Mouse (Mus musculus): Measurements from ENCODE around the gene Rora.

The Rora gene

DNA sequence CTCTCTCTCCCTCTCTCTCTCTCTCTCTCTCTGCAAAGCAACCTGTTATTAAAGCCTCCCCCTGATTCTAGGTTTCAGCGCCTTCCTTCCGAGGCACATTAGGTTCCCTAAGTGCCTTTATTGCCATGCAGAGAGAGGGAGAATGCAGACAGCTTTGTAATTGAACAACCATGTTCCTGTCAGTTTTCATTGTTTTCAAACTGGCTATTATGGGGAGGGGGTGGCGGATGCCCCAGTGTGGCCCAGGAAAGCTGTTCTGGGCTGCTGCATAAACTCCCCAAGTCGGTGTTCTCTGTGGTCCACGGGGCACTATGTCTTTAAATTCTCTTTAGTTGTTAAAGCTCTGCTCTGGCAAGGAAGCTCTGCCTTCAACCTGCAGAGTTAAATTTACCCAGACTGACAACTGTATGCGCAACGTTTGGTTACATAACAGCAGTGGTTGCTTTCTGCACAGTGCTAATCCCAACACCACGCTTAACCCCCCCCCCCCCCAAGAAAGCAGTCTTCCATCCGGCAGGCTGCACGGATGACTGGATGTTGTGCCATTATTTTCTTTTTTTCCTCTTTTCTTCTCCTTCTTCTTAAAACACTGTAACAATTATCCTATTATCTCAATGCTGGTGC, 33.8 kb downstream of the Rora start:
- in situ Hi-C loops (cut with MboI; ENCODE audit: unreplicated experiment in 2 of 2), result no loop called here

DNA sequence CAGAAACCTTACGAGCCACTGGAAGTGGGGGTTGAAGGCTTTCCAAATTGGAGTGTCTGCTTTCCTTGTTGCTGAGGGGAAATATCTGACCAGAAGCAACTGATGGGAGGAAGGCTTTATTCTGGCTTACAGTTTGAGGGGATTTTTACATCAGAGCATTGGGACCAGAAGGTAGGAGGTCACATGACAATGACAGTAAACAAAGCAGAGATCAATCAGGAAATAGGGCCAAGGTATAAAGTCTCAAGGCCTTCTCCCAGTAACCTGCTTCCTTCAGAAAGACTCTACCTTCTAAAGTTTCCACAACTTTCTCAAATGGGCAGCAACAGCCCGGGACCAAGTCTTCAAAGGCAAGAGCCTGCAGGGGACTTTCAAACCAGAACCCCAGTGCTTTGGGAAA, 34.6 kb downstream of the Rora start:
- in situ Hi-C loops (cut with MboI; ENCODE audit: unreplicated experiment in 2 of 2), result no loop called here

- in situ Hi-C loops (cut with MboI; ENCODE audit: unreplicated experiment in 2 of 2), result no loop called here
Observed at GRCm38 (mm10) chr9:68689351-68689750, 35.8 kb downstream of the Rora start.

DNA sequence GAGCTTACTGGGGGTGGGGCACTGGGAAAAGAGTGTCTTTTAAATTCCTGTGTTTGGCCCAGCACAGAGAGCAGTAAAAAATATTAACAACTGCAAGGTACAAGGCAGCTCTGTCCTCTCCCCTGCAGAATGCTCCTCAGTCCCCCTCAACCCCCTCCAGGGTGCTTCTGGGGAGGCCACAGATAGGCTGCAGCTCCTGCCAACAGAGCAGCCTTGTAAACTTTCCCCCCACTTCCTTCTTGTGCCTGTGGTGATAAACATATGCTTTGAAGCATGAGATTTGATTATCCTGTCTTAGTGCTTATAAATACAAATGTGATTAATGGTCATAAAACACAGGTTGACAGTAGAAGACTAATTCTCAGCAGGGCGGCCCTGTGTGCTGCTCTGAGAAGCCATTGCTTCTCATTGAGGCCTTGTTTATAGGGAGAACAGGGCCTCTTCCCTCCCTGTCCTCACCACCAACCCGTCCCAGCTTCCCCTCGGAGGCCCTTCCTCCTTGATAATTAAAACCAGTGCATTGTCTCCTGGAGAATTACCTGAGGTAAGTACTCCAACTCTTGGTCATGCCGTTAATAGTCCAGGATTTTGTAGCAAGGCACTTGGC, 41.4 kb downstream of the Rora start:
- in situ Hi-C loops (cut with MboI; ENCODE audit: unreplicated experiment in 2 of 2), result no loop called here

DNA sequence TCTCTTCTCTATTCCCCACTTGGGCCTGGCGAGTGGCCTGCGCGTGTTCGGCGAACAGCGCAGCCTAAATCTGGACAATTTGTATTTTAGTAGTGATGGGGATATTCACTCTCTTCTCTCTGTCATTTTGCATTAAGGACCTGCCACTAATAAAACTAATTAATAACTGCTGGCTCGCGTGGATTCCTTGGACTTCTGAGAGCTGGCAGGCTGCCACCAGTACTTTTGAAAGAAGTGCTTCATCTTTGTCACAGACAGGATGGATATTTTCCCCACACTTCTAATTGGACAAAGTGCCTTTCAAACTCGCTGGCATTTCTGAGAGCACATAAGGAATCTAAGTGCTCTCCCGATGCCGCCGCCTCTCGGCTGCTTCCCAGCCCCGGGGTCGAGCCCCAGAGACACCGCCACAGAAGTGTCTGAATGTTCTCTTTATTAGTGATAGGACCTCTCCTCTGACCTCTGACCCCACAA, 41.9 kb downstream of the Rora start:
- in situ Hi-C loops (cut with MboI; ENCODE audit: unreplicated experiment in 2 of 2), result no loop called here

- in situ Hi-C loops (cut with MboI; ENCODE audit: unreplicated experiment in 2 of 2), result no loop called here
Observed at GRCm38 (mm10) chr9:68696425-68696956, 42.9 kb downstream of the Rora start.

GRCm38 (mm10) chr9:68699341-68699740, 45.8 kb downstream of the Rora start:
- in situ Hi-C loops (cut with MboI; ENCODE audit: unreplicated experiment in 2 of 2), result no loop called here

DNA sequence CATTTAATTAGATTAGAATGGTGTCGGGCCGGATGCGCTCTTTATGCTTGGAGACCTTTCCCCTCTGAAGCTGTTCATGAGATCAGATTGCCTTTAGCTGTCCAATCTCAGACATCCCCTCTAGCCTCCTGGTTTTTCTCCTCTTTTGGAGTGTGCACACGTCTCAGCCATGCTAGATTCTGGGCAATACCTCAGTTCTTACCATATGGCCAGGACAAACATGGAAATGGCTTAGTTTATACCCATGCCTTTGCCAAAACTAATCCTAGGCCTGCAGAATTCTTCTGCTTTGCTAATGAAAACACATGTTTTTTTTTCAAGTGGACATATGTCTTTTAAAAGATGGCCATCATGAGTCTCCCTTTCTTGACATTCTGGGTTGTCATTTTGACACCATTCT, 46.3 kb downstream of the Rora start:
- in situ Hi-C loops (cut with MboI; ENCODE audit: unreplicated experiment in 2 of 2), result loop anchor here in 1 of 2 experiments (25.0 kb wide), 1 partner anchor 888 kb away; no protein-coding TSS in a partner anchor

DNA sequence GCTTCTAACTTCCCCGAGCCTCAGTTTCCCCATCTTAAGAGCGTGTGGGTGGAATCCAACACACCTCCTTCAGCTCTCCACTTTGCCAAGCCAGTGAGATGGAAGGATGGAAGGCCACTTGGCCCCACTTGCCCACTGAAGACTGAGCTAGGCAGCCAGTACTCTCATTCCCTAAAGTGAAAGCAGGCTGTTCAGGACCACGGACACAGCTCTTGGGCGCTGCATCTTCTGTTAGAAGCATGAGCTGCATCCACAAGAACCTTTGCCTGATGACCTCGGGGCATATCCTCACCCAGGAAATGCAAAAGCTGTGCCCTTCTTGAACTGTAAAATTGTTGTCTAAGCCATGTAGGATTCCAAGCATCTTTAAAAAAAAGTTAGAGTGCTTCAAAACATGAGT, 54.0 kb downstream of the Rora start:
- in situ Hi-C loops (cut with MboI; ENCODE audit: unreplicated experiment in 2 of 2), result loop anchor here in 1 of 2 experiments (25.0 kb wide), 1 partner anchor 895 kb away; no protein-coding TSS in a partner anchor

- in situ Hi-C loops (cut with MboI; ENCODE audit: unreplicated experiment in 2 of 2), result loop anchor here in 1 of 2 experiments (25.0 kb wide), 1 partner anchor 897 kb away; no protein-coding TSS in a partner anchor
Observed at GRCm38 (mm10) chr9:68709232-68709631, 55.6 kb downstream of the Rora start.

DNA sequence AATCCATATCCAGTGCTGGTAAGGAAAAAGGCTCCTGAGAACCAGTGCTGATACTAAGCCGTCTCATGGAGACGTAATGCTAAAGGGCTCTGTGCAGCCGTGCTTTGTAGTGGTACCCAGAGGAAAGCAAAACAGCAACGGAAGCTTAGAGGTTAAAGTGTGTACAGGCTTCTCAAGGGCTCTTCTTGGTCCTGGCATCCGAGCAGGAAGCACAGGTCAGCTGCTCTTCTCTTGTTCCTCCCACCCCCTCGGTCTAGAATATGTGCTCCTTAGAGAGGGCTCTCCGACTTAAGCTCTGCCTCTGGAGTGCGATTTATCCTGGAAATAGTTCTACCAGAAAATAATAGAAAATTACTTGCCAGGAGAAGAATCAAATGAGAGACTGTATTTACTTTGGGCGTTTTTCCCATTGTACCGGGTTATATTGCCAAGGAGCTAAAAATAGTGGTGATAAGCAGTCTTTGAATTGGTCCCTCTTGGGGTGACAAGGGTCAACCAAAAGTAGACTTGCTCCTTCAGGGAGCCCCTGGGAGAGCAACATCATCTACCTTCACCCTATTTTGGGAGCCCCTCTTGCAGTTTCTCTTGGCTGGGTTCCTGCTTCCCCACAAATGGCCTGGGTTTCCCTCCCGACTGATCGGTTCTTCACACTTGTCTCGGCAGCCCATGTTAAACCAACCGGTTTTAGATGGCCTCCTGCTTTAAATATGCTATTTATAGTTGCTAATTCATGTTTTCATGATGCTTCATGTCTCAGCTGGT, 57.5 kb downstream of the Rora start:
- in situ Hi-C loops (cut with MboI; ENCODE audit: unreplicated experiment in 2 of 2), result loop anchor here in 1 of 2 experiments (25.0 kb wide), 1 partner anchor 899 kb away; no protein-coding TSS in a partner anchor

DNA sequence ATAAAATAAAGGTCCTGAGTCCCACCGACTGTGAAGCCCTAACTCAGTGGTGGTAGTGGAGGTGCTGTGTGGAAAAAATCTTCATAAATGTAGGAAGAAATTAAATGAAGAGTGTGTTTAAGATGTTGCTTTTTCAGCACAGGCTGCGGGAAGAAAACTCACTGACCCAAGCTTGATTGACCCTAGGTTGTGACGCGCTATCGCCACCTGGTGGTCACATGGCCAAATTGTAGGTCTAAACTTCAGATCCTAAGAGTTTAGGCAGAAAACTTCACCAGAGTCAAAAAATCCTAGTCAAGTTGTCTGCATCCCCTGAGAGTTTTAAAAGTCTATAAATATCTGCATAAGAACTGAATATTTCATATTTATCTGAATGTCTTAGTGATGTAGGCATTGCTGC, 63.4 kb downstream of the Rora start:
- in situ Hi-C loops (cut with MboI; ENCODE audit: unreplicated experiment in 2 of 2), result loop anchor here in 1 of 2 experiments (25.0 kb wide), 1 partner anchor 905 kb away; no protein-coding TSS in a partner anchor

- in situ Hi-C loops (cut with MboI; ENCODE audit: unreplicated experiment in 2 of 2), result loop anchor here in 1 of 2 experiments (25.0 kb wide), 1 partner anchor 906 kb away; no protein-coding TSS in a partner anchor
Observed at GRCm38 (mm10) chr9:68718427-68718826, 64.8 kb downstream of the Rora start.

DNA sequence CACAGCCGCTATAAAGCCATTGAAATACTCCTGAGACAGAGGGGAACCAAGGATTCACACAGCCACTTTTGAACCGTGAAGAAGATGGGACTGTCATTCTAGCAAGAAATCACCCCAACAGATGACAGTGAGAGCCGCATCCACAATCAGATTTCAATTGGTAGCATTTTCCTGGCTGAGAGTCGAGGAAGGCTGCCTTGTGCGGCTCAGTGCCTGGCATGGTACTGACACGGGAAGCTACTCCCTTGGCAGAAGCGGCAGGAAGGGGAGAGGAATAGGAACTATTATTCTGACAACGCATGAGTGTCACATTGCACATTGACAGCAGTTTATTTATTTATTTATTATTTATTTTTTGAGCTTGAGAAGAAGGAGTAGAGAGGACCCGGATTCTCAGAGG, 65.7 kb downstream of the Rora start:
- in situ Hi-C loops (cut with MboI; ENCODE audit: unreplicated experiment in 2 of 2), result loop anchor here in 1 of 2 experiments (25.0 kb wide), 1 partner anchor 907 kb away; no protein-coding TSS in a partner anchor

DNA sequence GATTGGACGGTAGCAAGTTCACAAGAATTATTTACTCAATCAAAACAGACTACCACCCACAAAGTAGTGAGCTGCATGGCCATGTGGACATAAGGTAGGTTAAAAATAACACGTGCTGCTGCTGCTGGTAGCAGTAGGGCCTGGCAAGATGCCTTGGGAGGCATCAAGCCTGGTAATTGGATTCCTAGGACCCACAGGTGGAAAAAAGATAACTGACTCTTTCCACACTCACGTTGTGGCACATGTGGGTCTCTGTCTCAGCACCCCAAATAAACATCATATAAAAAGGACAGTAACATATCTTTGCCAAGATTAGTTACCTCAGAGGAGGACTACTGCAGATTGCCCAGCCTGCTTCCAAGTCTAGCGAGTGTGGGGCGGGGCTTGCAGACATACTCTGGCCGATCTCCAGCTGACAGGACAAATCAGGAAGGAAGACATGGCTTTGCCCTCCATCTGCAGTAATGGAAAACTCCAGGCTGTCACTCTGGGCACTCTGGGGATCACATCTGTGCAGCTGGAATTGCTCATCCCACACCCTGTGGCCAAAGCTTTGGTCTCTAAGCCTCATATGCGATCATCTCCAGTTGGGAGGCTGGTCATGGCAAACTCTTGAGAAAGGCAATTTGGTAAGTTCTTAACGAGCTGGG, 71.2 kb downstream of the Rora start:
- in situ Hi-C loops (cut with MboI; ENCODE audit: unreplicated experiment in 2 of 2), result loop anchor here in 1 of 2 experiments (25.0 kb wide), 1 partner anchor 912 kb away; no protein-coding TSS in a partner anchor

GRCm38 (mm10) chr9:68727166-68727855, 73.7 kb downstream of the Rora start:
- in situ Hi-C loops (cut with MboI; ENCODE audit: unreplicated experiment in 2 of 2), result no loop called here

DNA sequence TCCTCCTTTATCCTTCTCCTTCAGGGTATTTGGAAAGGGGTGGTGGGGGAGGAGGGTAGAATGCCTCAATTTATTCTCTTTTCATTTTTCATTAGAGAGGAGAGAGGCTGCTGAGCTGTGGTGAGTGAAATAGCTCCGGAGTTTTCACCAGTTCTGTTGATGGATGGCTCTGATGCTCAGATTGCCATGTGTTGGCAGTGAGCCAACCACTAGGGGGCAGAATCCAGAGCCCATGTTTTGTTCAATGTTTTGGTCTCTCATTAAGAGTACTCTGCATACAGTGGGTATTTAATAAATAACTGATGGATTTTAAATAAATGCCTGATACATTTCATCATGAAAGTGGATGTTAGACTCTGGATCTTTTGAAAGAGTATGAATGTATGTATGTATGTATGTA, 77.9 kb downstream of the Rora start:
- in situ Hi-C loops (cut with MboI; ENCODE audit: unreplicated experiment in 2 of 2), result no loop called here

GRCm38 (mm10) chr9:68732929-68733328, 79.3 kb downstream of the Rora start:
- in situ Hi-C loops (cut with MboI; ENCODE audit: unreplicated experiment in 2 of 2), result no loop called here

DNA sequence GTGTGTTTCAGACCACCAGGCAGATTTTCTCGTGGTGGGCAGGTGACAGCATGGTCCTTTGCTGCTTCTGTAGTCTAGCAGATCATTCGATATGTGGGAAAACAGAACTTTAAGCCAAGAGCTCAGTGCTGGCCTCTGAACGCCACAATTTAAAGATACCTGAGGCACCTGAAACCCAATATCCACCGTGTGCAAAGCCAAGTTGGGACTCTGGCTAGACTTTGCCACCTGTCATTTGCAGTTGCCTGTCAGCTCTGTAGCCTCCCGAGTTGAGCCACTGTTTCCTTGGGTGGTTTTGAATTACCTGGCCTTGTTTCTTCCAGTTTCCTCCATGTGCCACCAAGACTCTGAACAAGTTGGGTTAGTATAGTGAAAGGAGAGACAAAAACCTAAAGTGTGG, 82.3 kb downstream of the Rora start:
- in situ Hi-C loops (cut with MboI; ENCODE audit: unreplicated experiment in 2 of 2), result no loop called here

Data from v-Abl transformed pro-B cells (cell line).